Comparison of ENCODE assay signal across 15 mouse cellular contexts in genomic region chr19:21331621-21332155, GRCm38 (mm10).
"Had no signal": no experiment of that assay in that cellular context is flagged by ENCODE, and none has a peak within 500 bp of the region (broad histone marks: within the 10 kb centered on the region; RNA-seq: fewer than 3 reads in every experiment).

No protein-coding gene starts in this region.

- H3K4me1 ChIP-seq: liver, embryonic 15.5 days; midbrain, embryonic 13.5 days; midbrain, embryonic 15.5 days; neural tube, embryonic 12.5 days had no signal

- DNase-seq: lung, adult 18-20 months; lung, embryonic 14.5 days; lung, postnatal 10 days; lung, postnatal 4 days; right cerebral cortex, postnatal 14 days; spleen, adult 18-20 months; thymus, adult 18-20 months; thymus, postnatal 14 days; thymus, postnatal 36 days had no signal

- H3K36me3 ChIP-seq: liver, embryonic 15.5 days; midbrain, embryonic 10.5 days; midbrain, embryonic 13.5 days; midbrain, embryonic 15.5 days; neural tube, embryonic 12.5 days had no signal

- H3K27ac ChIP-seq: liver, embryonic 15.5 days; midbrain, embryonic 10.5 days; midbrain, embryonic 13.5 days; midbrain, embryonic 15.5 days; neural tube, embryonic 12.5 days had no signal

- H3K9me3 ChIP-seq: liver, embryonic 15.5 days; midbrain, embryonic 15.5 days; neural tube, embryonic 12.5 days had no signal

- ATAC-seq: midbrain, embryonic 13.5 days; midbrain, embryonic 15.5 days had no signal

- H3K9ac ChIP-seq: liver, embryonic 15.5 days; lung, embryonic 14.5 days; midbrain, embryonic 13.5 days; midbrain, embryonic 15.5 days; neural tube, embryonic 12.5 days had no signal

- H3K27me3 ChIP-seq: liver, embryonic 15.5 days; midbrain, embryonic 13.5 days; midbrain, embryonic 15.5 days; neural tube, embryonic 12.5 days had no signal

- H3K4me3 ChIP-seq: liver, embryonic 15.5 days; midbrain, embryonic 10.5 days; midbrain, embryonic 13.5 days; midbrain, embryonic 15.5 days; myocyte; neural tube, embryonic 12.5 days had no signal

- H3K4me2 ChIP-seq: liver, embryonic 15.5 days; lung, embryonic 14.5 days; midbrain, embryonic 13.5 days; midbrain, embryonic 15.5 days; neural tube, embryonic 12.5 days had no signal
